8 mouse cellular contexts compared by ENCODE assay signal in genomic region chr15:98710442-98710841, GRCm38 (mm10). TPM values are rescaled to one million over a fixed set of nuclear protein-coding genes. Genes with fewer than 3 reads are reported as not detected.
DNase-seq lines count a peak whose midpoint lies in the region; ATAC-seq and TF ChIP-seq lines count a peak whose summit lies in the region.

No protein-coding gene starts in this region.

- no peak overlapping the region for H3K4me3 ChIP-seq in heart, embryonic 12.5 days
- no peak overlapping the region for H3K4me3 ChIP-seq in forebrain, embryonic 14.5 days (ENCODE audit: low read depth, low read length)
- no peak overlapping the region for H3K4me3 ChIP-seq in stomach, postnatal 0 days (ENCODE audit: low read depth, low read length)

- H3K27ac ChIP-seq in heart, embryonic 12.5 days (ENCODE audit: poor library complexity, severe bottlenecking), result no peak overlapping the region
- no peak overlapping the region for H3K27ac ChIP-seq in forebrain, embryonic 14.5 days (ENCODE audit: low read depth, low read length)
- no peak overlapping the region for H3K27ac ChIP-seq in stomach, postnatal 0 days (replicated peaks)

- H3K4me2 ChIP-seq in heart, embryonic 12.5 days, result no peak overlapping the region
- no peak overlapping the region for H3K4me2 ChIP-seq in forebrain, embryonic 14.5 days (ENCODE audit: low read length)
- no peak overlapping the region for H3K4me2 ChIP-seq in stomach, postnatal 0 days (replicated peaks; ENCODE audit: low read depth)

- H3K9ac ChIP-seq in heart, embryonic 12.5 days, result no peak overlapping the region
- H3K9ac ChIP-seq in forebrain, embryonic 14.5 days (ENCODE audit: low read length), result no peak overlapping the region
- H3K9ac ChIP-seq in stomach, postnatal 0 days (ENCODE audit: low read length), result no peak overlapping the region

- no peak for ATAC-seq in heart, embryonic 12.5 days (ENCODE audit: insufficient number of reproducible peaks, low FRiP score)
- no peak for ATAC-seq in forebrain, embryonic 14.5 days
- peak; percentile 60; the same call in 1 of the 2 replicates for ATAC-seq in monocyte, adult 5-6 weeks (replicated peaks; ENCODE audit: insufficient number of reproducible peaks, low FRiP score, low TSS enrichment, poor library complexity, severe bottlenecking)
- ATAC-seq in stomach, postnatal 0 days (ENCODE audit: low FRiP score, low TSS enrichment), result peak; percentile 31; the same call in 1 of the 2 replicates

- no peak for TF ChIP-seq POLR2A in brain, embryonic 14.5 days (IDR thresholded peaks at IDR 0.05; ENCODE audit: borderline replicate concordance, extremely low read depth, insufficient read depth, insufficient read length, poor library complexity, severe bottlenecking)

- TF ChIP-seq CTCF in brain, embryonic 14.5 days (IDR thresholded peaks at IDR 0.05; ENCODE audit: borderline replicate concordance, extremely low read depth, insufficient read depth, insufficient read length), result peak; percentile 76
- peak; percentile 85 for TF ChIP-seq CTCF in stomach, postnatal 0 days (IDR thresholded peaks at IDR 0.05; ENCODE audit: low read depth)

- no peaks in the 10 kb centered on the region for H3K36me3 ChIP-seq in heart, embryonic 12.5 days
- H3K36me3 ChIP-seq in forebrain, embryonic 14.5 days (ENCODE audit: control insufficient read depth, insufficient read depth, low read length), result no peaks in the 10 kb centered on the region
- H3K36me3 ChIP-seq in stomach, postnatal 0 days (ENCODE audit: control insufficient read depth, insufficient read depth, low read length), result no peaks in the 10 kb centered on the region

- H3K9me3 ChIP-seq in heart, embryonic 12.5 days (replicated peaks), result no peaks in the 10 kb centered on the region
- H3K9me3 ChIP-seq in forebrain, embryonic 14.5 days (replicated peaks; ENCODE audit: control insufficient read depth, low read length), result no peaks in the 10 kb centered on the region
- no peaks in the 10 kb centered on the region for H3K9me3 ChIP-seq in stomach, postnatal 0 days (ENCODE audit: control insufficient read depth, low read length)

- H3K4me1 ChIP-seq in heart, embryonic 12.5 days (replicated peaks), result peaks cover 8% of the 10 kb centered on the region
- no peaks in the 10 kb centered on the region for H3K4me1 ChIP-seq in forebrain, embryonic 14.5 days (ENCODE audit: control insufficient read depth, insufficient read depth, low read length)
- H3K4me1 ChIP-seq in stomach, postnatal 0 days (replicated peaks; ENCODE audit: control insufficient read depth, insufficient read depth), result no peaks in the 10 kb centered on the region

- peaks cover 27% of the 10 kb centered on the region for H3K27me3 ChIP-seq in heart, embryonic 12.5 days (replicated peaks)
- H3K27me3 ChIP-seq in forebrain, embryonic 14.5 days (replicated peaks; ENCODE audit: control insufficient read depth, insufficient read depth, low read length), result 0 out of 2 replicates have a peak, but pooled peaks cover 3% of the 10 kb centered on the region
- H3K27me3 ChIP-seq in stomach, postnatal 0 days (ENCODE audit: control insufficient read depth, insufficient read depth, low read length), result no peaks in the 10 kb centered on the region

- WGBS in heart, embryonic 12.5 days, result 15% methylated on average over 9 of the region's 9 CpGs
- 13% methylated on average over 9 of the region's 9 CpGs for WGBS in forebrain, embryonic 14.5 days
- 17% methylated on average over 9 of the region's 9 CpGs for WGBS in stomach, postnatal 0 days

- TF ChIP-seq EP300 in stomach, postnatal 0 days (optimal IDR thresholded peaks at IDR 0.05), result no peak

- peak; percentile 43 to 72 for DNase-seq in heart, adult 18-20 months
- peak; percentile 87 for DNase-seq in CD4-positive, CD25-positive, alpha-beta regulatory T cell, adult 2 months (ENCODE audit: low read depth, low spot score)
- DNase-seq in brain, embryonic 14.5 days (ENCODE audit: low read depth), result peak; percentile 70
- DNase-seq in forebrain, embryonic 14.5 days (ENCODE audit: low spot score), result peak; percentile 72
- peak; percentile 69 to 88 for DNase-seq in layer of hippocampus, postnatal 25 days (ENCODE audit: extremely low spot score in 1 of 2, low spot score in 1 of 2)
- peak; percentile 79 for DNase-seq in stomach, postnatal 0 days (ENCODE audit: low spot score)

RNA-seq across cellular contexts. Expression of gene Ccdc65, which starts 2.4 kb away (rescaled TPM):
- total RNA-seq in heart, adult 18-20 months (2021), result under 1 TPM; 0.67 to 0.72 TPM
- 0.33 and 0.62 TPM in 2 replicates for polyA plus RNA-seq in heart, embryonic 12.5 days (2016; fragmentation: Nextera tagmentation; extraction: Ambion mirVana)
- 1.7 and 3.2 TPM in 2 replicates for polyA plus RNA-seq in brain, embryonic 14.5 days (2012; rRNA removed)
- polyA plus RNA-seq in forebrain, embryonic 14.5 days (2014; fragmentation: Nextera tagmentation; extraction: Ambion mirVana), result 3.2 and 3.3 TPM in 2 replicates
- 10 to 100 TPM in 1 of 2 experiments, 1 to 10 TPM in 1; 9.0 to 11.1 TPM for total RNA-seq in layer of hippocampus, postnatal 25 days (2021)
- not detected in 3 replicates for total RNA-seq in monocyte, adult 5-6 weeks (2017)
- 0.70 and 0.76 TPM in 2 replicates for polyA plus RNA-seq in stomach, postnatal 0 days (2015; fragmentation: Nextera tagmentation; extraction: Ambion mirVana)

RNA-seq across cellular contexts. Expression of gene Fkbp11, which starts 17.6 kb away (rescaled TPM):
- 1 to 10 TPM; 7.9 to 8.5 TPM for total RNA-seq in heart, adult 18-20 months (2021)
- polyA plus RNA-seq in heart, embryonic 12.5 days (2016; fragmentation: Nextera tagmentation; extraction: Ambion mirVana), result 13.2 and 17.8 TPM in 2 replicates
- polyA plus RNA-seq in brain, embryonic 14.5 days (2012; rRNA removed), result 4.7 and 5.9 TPM in 2 replicates
- polyA plus RNA-seq in forebrain, embryonic 14.5 days (2014; fragmentation: Nextera tagmentation; extraction: Ambion mirVana), result 2.6 and 3.8 TPM in 2 replicates
- total RNA-seq in layer of hippocampus, postnatal 25 days (2021), result 1 to 10 TPM; 1.0 to 1.5 TPM
- 0.11 to 2.2 TPM in 2 of 3 replicates, not detected in the other for total RNA-seq in monocyte, adult 5-6 weeks (2017)
- 117 and 127 TPM in 2 replicates for polyA plus RNA-seq in stomach, postnatal 0 days (2015; fragmentation: Nextera tagmentation; extraction: Ambion mirVana)

RNA-seq across cellular contexts. Expression of gene Rnd1, which starts 33.2 kb away (rescaled TPM):
- 1 to 10 TPM in 1 of 2 experiments, under 1 TPM in 1; 0.77 to 1.3 TPM for total RNA-seq in heart, adult 18-20 months (2021)
- 0.91 and 1.1 TPM in 2 replicates for polyA plus RNA-seq in heart, embryonic 12.5 days (2016; fragmentation: Nextera tagmentation; extraction: Ambion mirVana)
- 13.7 and 14.0 TPM in 2 replicates for polyA plus RNA-seq in brain, embryonic 14.5 days (2012; rRNA removed)
- polyA plus RNA-seq in forebrain, embryonic 14.5 days (2014; fragmentation: Nextera tagmentation; extraction: Ambion mirVana), result 6.3 and 6.8 TPM in 2 replicates
- total RNA-seq in layer of hippocampus, postnatal 25 days (2021), result 1 to 10 TPM; 8.3 to 9.4 TPM
- 1.2 to 2.8 TPM (median 1.5 TPM) in 3 replicates for total RNA-seq in monocyte, adult 5-6 weeks (2017)
- 0.35 and 0.46 TPM in 2 replicates for polyA plus RNA-seq in stomach, postnatal 0 days (2015; fragmentation: Nextera tagmentation; extraction: Ambion mirVana)

RNA-seq across cellular contexts. Expression of gene Ddx23, which starts 47.7 kb away (rescaled TPM):
- total RNA-seq in heart, adult 18-20 months (2021), result 10 to 100 TPM; 60.7 to 63.2 TPM
- polyA plus RNA-seq in heart, embryonic 12.5 days (2016; fragmentation: Nextera tagmentation; extraction: Ambion mirVana), result 15.0 and 16.4 TPM in 2 replicates
- polyA plus RNA-seq in brain, embryonic 14.5 days (2012; rRNA removed), result 38.9 and 55.6 TPM in 2 replicates
- 18.2 and 24.3 TPM in 2 replicates for polyA plus RNA-seq in forebrain, embryonic 14.5 days (2014; fragmentation: Nextera tagmentation; extraction: Ambion mirVana)
- 10 to 100 TPM; 75.8 to 79.9 TPM for total RNA-seq in layer of hippocampus, postnatal 25 days (2021)
- 106 to 143 TPM (median 108 TPM) in 3 replicates for total RNA-seq in monocyte, adult 5-6 weeks (2017)
- 8.2 and 10.3 TPM in 2 replicates for polyA plus RNA-seq in stomach, postnatal 0 days (2015; fragmentation: Nextera tagmentation; extraction: Ambion mirVana)

RNA-seq across cellular contexts. Expression of gene Arf3, which starts 52.6 kb away (rescaled TPM):
- total RNA-seq in heart, adult 18-20 months (2021), result 10 to 100 TPM; 17.8 to 21.5 TPM
- 46.3 and 46.9 TPM in 2 replicates for polyA plus RNA-seq in heart, embryonic 12.5 days (2016; fragmentation: Nextera tagmentation; extraction: Ambion mirVana)
- 119 and 156 TPM in 2 replicates for polyA plus RNA-seq in brain, embryonic 14.5 days (2012; rRNA removed)
- polyA plus RNA-seq in forebrain, embryonic 14.5 days (2014; fragmentation: Nextera tagmentation; extraction: Ambion mirVana), result 31.7 and 41.4 TPM in 2 replicates
- total RNA-seq in layer of hippocampus, postnatal 25 days (2021), result 100 to 1,000 TPM; 759 to 832 TPM
- 27.4 to 48.6 TPM (median 30.8 TPM) in 3 replicates for total RNA-seq in monocyte, adult 5-6 weeks (2017)
- 29.5 and 33.1 TPM in 2 replicates for polyA plus RNA-seq in stomach, postnatal 0 days (2015; fragmentation: Nextera tagmentation; extraction: Ambion mirVana)

Comparison
In these comparisons a context has a peak if more than half of its experiments do, and no peak if none do; other contexts are left out.
1. ATAC-seq: peak in monocyte, adult 5-6 weeks (single experiment) and stomach, postnatal 0 days (single experiment); none in heart, embryonic 12.5 days (single experiment) and forebrain, embryonic 14.5 days (single experiment).
2. Peak in every context shown above with its lines, with median percentiles within 50 percentile points of each other: DNase-seq.